Mouse (Mus musculus): ENCODE results near the gene Slc31a1.

Gene Slc31a1

DNA sequence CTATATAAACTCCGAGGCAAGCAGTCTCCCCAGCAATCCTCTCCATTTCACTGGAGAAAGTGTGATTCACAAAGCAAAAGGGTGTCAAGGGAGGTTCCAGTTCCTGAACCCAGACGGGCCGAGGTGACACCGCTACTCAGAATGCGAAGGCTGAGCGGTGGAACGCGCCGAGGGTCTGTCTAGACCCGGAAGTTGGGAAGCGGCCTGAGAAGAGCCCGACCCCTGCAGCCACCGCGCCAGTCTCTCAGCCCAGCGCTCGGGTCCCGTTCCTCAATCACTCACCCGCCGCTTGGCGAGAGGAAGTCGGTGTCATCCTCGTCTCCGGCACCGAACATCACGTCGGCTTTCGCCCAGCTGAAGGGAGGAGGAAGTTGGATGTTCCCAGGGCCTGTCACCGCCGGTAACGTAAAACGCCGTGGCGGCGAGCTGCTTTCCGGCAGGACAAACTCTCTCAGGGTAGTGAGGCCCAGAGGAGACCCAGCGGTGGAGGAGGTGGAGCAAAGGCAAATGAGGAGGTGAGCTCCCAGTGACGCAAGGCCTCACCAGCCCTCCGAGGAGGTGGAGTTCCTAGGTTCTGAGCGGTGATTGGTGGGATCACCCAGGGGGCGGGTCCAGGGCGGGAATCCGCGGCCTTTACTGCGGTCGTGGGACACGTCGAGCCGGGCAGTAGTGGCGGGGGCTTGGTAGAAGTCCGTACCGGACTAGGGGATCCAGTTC is at the start of gene Slc31a1, which contains the start of gene Fkbp15:
Slc31a1 (plus strand) TSS at position 640 of the 717 bp plus-strand sequence.
Fkbp15 (minus strand) TSS at position 461 of the 717 bp plus-strand sequence.
- peak; percentile 99 for DNase-seq (ENCODE audit: low read depth)

DNA sequence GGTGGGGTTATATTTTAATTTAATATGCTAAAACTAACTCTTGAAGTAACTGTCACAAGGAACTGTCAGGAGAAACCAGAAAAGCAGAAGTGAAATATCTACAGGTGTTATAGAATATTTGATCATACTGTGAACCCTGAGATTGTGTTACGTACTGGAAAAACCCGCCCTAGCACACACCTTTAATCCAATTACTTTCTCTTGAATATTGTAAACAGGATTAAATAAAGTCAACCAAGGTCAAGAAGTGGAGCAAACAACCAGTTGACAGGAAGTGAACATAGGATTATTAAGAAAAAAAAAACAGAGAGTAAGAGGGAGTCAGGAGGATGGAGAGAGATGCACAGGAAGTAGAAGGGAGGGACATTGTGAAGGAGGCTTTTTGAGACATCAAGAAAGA is 47.7 kb upstream of the Slc31a1 start:
- DNase-seq (ENCODE audit: low read depth): no peak

DNA sequence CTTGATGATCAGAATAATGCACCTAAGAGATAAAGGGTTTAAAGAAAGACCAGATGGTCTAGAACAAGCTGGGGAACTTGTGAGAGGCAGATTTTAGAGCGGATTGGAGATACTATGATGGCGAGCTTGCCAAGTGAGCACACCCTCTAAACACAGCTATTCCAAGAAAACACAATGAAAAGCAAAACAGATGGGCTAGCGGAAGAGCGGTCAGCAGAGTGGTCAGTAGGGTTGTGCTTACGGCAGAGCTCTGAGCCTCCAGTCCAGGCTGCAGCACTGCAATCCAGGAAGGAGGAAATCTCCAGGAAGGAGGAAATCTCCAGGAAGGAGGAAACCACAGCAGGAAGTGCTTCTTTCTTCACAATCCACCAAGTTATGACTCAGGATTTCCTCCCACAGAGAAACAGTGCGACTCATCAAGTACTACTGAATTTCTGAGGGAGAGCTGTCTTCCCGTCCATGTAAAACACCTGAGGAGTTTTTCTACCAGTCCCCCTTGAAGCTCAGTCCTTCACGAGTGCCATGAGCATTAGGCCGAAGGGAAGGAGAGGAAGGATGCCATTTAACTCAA is 46.8 kb upstream of the Slc31a1 start:
- DNase-seq (ENCODE audit: low read depth): peak; percentile 83

DNA sequence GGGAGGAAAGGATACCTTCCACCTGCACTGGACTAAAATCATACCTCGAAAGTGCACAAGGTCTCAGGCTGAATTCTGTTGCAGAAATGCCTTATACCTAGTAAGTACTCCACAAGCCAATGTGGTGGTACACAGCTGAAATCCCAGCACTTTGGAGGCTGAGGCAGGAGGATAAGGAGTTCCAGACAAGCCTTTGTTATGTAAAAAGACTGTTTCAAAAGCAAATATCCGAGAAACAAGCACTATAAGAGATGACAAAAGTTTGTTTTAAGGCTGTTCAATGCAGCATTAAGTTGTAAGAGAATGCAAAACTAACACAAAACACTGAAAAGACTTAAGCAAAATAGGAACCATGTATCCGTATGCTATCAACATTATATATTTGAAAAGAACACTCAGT is 46.0 kb upstream of the Slc31a1 start:
- DNase-seq (ENCODE audit: low read depth): no peak

DNA sequence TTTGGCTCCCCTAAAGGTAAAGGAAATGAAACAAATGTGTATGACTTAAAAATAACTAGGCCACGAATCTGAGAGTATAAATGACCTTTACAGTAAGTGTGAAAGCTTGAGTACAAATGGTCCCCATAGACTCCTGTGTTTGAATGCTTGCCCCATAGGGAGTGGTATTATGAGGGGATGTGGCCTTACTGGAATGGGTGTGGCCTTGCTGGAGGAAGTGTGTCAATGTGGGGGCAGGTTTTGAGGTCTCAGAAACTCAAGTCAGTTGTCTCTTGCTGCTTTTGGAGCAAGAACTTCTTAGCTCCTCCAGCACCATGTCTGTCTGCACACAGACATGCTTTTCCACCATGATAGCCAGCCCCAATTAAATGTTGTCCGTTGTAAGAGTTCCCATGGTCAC is 44.1 kb upstream of the Slc31a1 start:
- peak; percentile 77 for DNase-seq (ENCODE audit: low read depth)

DNA sequence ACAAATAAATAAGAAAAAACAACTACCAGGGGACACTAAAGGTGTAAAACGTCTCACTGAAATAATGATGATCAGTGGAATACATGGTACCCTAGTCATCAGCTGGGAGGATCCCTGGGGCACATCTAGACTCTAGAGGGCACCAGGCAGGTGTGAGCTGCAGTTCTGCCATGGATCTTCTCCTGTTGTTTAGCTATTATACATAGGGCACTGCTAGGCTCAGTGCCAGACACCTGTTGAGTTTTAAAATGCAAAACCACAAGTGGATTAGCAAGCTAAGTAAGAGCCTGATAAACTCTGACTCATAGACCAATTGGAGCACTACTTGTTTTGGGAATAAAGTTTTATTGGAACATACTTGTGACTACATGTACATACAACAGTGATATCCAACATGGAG is 42.2 kb upstream of the Slc31a1 start:
- DNase-seq (ENCODE audit: low read depth): peak; percentile 24

DNA sequence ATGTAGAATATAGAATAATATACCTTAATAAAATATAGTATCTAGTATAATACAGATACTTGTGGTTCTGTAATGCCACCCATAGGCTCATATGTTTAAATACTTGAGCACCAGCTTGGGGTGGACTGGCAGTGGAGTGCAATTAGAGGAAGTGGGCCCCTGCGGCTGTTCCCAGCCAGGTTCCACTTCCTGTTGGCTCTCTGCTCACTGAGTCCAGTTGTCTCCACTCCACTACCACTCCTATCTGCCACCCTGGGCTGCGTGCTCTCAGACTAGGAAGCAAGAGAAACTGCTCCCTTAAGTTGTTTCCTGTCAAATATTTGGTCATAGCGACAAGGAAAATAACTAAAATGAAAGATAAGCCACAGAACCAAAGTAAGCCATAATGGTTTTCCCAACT is 37.8 kb upstream of the Slc31a1 start:
- DNase-seq (ENCODE audit: low read depth): peak; percentile 63

DNA sequence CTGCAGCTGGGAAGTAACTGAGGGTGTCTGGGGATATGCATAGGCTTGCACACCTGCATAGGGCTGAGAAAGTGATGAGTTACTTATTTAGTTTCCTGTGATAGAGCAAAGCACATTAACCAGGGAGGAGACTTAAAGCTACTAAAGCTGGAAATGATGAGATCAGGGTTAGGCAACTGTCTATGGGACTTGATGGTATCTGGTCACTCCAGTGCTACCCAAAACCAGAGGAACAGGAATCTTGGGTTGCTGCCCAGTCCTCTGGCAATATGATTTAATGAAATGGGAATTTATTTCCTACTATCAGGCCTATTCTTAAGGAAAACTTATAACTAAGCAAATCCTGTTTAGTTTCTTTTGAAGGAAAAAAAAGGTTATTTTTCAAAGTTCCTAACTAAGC is 34.4 kb upstream of the Slc31a1 start:
- no peak for DNase-seq (ENCODE audit: low read depth)

DNA sequence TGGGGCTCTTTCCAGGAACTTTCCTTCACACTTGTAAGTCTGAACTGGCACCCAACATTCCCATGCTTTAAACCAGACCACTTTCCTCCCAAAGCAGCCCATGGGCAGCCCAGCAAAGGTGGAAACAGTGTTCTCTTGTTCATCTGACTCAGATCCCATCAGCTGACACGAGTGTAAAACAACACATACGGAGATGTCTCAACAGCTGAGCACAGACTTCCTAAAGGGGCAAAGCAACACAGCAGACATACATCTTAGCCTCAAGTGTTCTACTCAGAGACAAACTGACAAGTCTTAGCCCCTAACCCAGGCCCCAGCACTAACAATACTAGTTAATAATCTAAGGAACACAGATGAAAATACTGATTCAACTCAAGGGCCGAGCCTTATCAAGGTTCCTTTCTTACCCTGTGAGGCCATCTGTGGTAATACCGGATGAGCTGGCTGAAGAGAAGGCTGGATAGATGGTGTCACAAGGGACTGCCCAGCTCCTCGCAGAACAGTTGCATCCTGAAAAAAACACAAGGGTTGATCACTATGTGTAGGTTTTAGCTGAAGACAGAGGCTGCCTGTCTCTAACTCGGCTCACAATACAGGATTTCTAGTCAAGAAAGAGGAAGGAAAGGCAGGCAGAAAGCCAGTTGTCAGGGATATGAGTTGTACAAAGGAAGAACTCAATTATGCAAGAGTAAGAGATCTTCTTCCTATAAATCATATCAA is 31.4 kb upstream of the Slc31a1 start:
- DNase-seq (ENCODE audit: low read depth): peak; percentile 70

DNA sequence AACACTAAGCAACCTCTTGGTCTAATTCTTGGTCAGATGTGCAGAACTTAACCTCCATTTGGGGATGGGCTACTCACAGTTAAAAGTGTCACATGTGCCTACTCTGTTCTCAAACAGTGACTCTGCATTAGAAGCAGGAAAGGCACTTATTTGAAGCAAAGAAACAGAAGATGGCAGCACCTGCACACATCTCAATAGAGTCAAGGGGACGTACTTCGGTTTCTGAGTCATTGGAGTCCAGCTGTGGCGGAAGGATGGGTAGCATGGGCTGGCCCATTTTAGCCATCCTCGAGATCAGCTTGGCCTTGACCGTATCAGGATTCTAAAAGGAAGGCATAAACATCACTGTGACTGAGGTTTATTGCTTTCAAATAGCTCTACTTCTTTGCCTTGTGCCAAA is 28.6 kb upstream of the Slc31a1 start:
- DNase-seq (ENCODE audit: low read depth): peak; percentile 71

DNA sequence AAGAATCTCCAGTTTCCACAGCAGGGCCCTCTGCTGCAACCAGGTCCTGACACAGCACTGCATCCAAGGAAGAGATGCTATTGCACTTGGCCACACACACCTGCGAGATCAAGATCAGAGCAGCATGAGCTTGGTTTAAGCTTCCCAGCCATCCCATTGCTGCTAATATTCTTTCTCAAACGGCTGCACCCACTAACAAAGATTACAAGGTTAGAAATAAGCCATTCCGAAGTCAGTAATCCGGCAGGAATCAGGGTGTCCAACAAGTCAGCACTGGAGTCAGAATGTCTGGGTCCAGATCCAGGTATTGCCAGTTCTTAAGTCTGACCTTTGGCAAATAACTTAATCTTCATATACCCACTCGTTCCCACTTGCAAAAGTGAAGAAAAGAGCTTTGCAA is 22.0 kb upstream of the Slc31a1 start:
- no peak for DNase-seq (ENCODE audit: low read depth)

DNA sequence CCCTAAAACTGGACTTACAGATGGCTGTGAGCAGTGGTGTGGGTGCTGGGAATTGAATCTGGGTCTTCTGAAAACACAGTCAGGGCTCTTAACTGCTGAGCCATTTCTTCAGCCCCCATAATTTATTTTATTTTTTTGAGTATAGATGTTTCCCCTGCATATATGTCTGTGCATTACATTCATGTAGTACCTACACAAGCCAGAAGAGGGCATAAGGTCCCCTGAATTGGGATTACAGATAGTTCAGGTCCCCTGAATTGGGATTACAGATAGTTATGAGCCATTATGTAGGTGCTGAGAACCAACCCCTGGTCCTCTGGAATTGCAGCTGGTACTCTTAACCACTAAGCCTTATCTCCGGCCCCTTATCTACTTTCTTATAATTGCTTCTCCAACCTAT is 16.5 kb upstream of the Slc31a1 start:
- peak; percentile 52 for DNase-seq (ENCODE audit: low read depth)

DNA sequence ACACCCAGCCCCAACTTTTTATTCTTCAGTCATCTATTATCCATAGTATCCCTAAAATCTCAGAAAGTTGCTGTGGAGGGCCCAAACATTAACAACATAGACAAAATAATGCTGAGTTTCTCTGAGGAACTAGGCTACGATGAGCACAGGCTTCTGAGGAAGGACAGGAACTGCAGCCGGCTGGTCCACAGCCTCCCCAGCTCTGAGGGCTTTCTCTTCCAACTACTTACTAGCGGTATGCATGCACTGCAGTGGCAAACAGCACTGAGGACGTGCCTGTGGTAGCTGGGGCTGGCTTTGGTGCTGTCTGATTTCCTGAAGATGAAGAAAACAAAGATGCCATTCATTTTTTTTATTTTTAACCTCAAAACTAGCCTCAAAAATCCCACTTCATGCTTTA is 14.7 kb upstream of the Slc31a1 start:
- DNase-seq (ENCODE audit: low read depth): no peak

DNA sequence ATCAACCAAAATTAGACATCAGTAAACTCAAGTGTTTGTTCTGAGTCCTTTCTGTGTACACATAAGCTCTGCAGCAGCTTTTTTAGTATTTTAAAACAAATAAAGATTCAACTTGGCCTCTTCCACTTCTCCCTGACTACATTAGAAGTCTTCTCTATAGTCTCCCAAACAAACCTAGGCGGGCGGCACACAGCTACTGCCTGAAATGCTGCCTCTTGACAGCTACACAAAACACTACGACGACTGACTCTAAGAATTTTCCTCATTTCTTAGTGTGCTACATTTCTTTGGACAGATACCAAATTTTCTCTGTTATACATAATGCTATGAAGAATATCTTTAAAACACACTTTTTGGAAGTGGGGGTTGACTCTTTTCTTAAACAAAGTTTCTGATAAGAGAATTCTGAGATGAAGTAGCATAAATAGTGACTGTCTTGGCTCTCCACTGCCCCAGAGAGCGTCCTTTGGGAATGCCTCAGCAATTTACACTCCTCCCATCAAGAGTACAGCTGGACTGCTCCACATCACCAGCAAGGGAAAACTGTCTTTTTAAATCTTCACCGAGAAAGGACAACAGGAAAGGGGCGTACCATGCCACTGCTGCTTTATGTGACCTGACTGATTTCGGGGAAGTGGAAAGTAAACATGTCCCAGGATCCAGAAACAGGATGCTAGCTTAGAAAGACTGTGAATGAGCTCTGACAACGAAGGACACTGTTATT is 12.8 kb upstream of the Slc31a1 start:
- DNase-seq (ENCODE audit: low read depth): no peak

DNA sequence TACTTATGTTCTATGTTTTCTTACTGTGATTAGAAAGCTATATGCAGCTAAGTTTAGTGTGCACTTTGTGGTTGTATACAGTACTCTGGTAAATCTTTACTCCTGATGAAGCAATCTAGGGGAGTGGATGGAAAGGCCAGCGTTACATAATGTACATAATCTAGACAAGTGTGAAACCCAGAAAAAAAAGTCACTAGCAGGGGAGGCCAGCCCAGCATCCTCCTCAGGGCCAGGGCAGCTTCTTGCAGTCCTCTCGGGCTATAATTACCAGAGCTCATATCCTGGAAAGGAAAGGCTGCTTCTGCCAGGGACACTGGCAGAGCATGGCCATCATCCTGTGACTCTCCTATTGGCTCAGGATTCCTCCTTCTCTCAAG is 12.2 kb upstream of the Slc31a1 start:
- no peak for DNase-seq (ENCODE audit: low read depth)

DNA sequence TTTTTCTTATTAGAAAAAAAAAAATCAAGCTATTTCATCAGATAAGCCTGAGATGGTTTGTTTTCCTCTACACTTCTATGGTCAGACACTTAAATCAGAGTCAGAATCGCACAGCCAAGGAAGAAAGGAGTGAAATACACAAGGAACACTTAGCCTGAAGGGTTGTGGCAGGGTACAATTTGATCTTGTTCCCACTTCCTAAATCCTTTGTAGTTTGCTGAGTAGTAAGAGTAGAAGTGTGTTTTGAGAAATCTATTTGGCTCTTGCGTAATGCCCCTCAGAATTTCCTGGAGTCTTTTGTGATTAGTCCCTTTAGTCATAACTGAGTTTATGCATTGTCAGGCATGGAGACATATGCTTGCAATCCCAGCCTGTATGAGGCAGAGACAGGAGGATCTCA is 11.2 kb upstream of the Slc31a1 start:
- peak; percentile 82 for DNase-seq (ENCODE audit: low read depth)

DNA sequence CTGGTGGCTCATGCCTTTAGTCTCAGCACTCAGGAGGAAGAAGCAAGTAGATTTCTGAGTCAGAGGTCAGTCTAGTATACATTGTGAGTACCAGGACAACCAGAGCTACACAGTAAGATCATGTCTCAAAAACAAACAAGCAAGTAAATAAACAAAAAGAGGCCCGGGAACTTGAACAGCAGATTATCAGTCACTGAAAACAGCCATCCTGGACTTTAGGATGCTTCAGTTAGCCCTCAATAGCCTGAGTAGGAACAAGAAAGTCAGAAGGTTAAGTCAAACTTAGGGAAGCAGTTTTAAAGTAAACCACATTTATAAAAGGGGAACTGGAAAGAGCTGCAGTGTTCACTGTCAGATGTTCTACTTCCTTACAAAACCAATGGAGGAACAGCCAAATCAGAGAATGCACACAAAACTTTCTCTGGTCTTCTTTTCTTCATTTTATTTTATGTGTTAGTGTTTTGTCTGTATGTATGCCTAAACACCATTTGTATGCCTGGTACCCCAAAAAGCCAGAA is 2.8 kb upstream of the Slc31a1 start:
- peak; percentile 68 for DNase-seq (ENCODE audit: low read depth)

DNA sequence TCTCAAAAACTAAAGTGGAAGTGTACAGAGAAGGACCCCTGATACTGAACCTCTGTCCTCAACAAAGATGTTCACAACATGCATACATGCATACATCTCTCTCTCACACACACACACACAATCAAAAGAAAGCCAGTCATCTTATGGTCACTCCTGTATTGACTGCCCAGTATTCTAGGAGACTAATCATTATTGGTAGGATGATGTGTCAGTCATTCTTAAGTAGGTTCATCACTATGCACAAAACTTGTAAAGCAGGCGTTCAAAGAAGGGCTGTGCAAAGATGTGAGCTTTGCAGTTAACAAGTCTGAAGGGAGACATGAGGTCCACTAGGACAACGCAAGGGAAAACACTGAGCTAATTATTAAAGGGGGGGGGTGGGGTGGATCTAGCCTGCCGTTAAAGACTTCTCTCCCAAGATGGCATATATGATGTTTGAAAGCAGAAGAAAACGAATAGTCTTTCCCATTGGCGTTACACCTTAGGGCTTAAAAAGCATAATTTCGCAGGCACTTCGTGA is 1.2 kb upstream of the Slc31a1 start:
- peak; percentile 69 for DNase-seq (ENCODE audit: low read depth)

DNA sequence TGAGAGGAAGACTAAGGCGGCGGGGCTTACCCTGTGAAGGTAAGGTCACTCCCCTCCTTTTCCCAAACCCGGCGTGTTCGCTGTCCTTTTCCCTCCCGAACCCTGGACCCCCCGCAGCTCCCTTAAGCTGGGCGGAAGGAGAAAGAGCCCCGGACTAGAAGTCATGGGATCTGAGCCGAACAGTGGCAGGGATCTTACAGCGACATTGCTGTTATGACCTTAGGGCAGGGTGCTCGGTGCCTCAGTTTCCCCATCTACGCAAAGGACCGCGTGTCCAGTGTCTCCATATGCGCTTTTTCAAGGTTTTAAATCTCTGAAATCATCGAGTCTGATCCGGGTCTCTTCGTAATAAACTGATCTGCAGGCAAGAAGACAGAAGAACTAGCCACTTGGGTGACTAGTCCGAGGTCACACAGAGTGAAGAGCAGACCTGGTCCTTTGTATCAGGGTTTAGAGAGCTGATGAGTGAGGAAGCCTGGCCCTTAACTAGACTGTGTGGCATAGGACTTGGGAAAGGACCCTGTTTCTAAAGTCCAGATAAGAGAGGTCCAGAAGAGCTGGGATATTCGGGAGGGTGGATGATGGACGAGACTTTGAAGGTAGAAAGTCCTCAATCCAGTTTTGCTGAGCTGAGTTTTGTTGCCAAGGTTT is 403 bp downstream of the Slc31a1 start:
- DNase-seq (ENCODE audit: low read depth): no peak

DNA sequence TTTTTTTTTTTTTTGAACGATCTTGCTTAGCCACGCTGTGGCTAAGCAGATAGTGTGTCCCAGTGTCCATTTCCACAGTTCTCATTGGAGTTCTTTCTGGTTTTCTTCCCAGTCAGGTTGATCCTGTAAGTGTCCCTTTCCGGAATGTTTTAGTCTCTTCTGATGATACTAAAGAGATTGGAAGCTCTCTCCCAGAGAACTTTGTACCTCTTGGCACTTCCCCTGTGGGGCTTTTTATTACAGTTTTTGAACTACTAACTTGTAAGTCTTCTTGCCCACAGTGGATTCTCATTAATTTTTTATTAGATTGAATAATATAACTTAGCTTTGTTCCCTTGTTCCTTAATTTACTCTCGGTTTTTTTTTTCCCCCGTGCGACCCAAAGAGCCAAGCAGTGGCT is 1.0 kb downstream of the Slc31a1 start:
- no peak for DNase-seq (ENCODE audit: low read depth)

DNA sequence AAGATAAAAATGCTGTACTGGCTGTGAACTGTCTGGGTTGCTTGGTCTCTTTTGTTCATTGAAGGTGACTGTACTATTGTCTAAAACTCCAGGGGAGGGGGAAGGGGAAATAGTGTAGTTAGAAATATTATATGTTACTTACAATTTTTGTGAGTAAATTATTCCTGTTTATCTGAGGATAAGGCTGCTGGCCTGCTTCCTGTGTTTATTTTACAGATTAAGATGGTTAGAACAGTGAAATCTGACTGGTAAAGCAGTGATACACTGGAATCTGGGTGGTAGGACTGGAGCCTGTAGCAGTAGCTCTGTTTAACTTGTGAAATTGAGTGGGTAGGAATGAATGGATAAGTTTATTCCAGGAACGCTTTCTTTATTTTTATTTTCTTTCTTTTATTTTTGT is 1.5 kb downstream of the Slc31a1 start:
- DNase-seq (ENCODE audit: low read depth): no peak

DNA sequence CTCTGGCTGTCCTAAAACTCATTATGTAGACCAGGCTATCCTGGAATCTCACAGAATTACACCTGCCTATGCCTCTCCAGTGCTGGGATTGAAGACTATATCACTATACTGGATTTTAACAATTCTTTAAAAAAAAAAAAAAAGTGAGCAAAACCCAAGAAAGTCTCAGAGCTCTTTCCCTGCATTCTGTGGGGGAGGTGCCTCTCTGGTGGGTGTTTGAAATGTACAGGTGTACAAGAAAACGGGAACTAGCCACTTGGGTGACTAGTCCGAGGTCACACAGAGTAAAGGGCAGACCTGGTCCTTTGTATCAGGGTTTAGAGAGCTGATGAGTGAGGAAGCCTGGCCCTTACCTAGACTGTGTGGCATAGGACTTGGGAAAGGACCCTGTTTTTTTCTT is 1.9 kb downstream of the Slc31a1 start:
- no peak for DNase-seq (ENCODE audit: low read depth)

All from 416B (cell line).